ENCODE assay signal across 30 mouse cellular contexts in genomic region chr2:163923113-163923512, GRCm38 (mm10). TPM values are rescaled to one million over a fixed set of nuclear protein-coding genes. Genes with fewer than 3 reads are reported as not detected.
DNase-seq lines count a peak whose midpoint lies in the region; ATAC-seq and TF ChIP-seq lines count a peak whose summit lies in the region.
"Had no signal": no experiment of that assay in that cellular context is flagged by ENCODE, and none has a peak within 500 bp of the region (broad histone marks: within the 10 kb centered on the region; RNA-seq: fewer than 3 reads in every experiment).

No protein-coding gene starts in this region.

- no peak for TF ChIP-seq CTCF in cerebellum, adult 2 months (IDR thresholded peaks at IDR 0.05; ENCODE audit: borderline replicate concordance, insufficient read depth, low read depth, low read length)
- peak; percentile 31 for TF ChIP-seq CTCF in left cerebral cortex, adult 2 months (IDR thresholded peaks at IDR 0.05)

- no peak for ATAC-seq in forebrain, embryonic 12.5 days (ENCODE audit: low FRiP score)
- ATAC-seq: forebrain, embryonic 16.5 days; midbrain, embryonic 13.5 days had no signal

- WGBS in cerebellum, adult 2 months = 81% methylated on average over 9 of the region's 9 CpGs
- 57% methylated on average over 9 of the region's 9 CpGs for WGBS in forebrain, embryonic 12.5 days

- peak; percentile 43 for DNase-seq in cerebellum, adult 9-10 months
- no peak for DNase-seq in cerebellum, adult 2 months
- DNase-seq in left cerebral cortex, adult 2 months (ENCODE audit: extremely low spot score in 1 of 2, low spot score in 2 of 2) = no peak
- no peak for DNase-seq in left cerebral cortex, adult 18-20 months (ENCODE audit: low spot score in 2 of 2)
- DNase-seq in testis, postnatal 10 days (ENCODE audit: low spot score) = peak; percentile 69
- DNase-seq in testis, postnatal 14 days (ENCODE audit: low spot score) = no peak
- DNase-seq in heart, postnatal 25 days (ENCODE audit: low spot score) = no peak
- DNase-seq: cerebellum, adult 11 months; gastrocnemius, postnatal 14 days; heart, adult 18-20 months; heart, postnatal 10 days; kidney, adult 11 months; kidney, postnatal 36 days; layer of hippocampus, adult 9-11 months; lung, adult 18-20 months; right cerebral cortex, adult 18-20 months; right cerebral cortex, postnatal 4 days; thymus, adult 2 months had no signal

- no peak overlapping the region for H3K27ac ChIP-seq in cerebellum, adult 2 months (ENCODE audit: insufficient read depth, low read length)
- no peak overlapping the region for H3K27ac ChIP-seq in left cerebral cortex, adult 2 months
- no peak overlapping the region for H3K27ac ChIP-seq in forebrain, embryonic 12.5 days
- H3K27ac ChIP-seq: embryonic facial prominence, embryonic 10.5 days; kidney, embryonic 15.5 days; midbrain, embryonic 13.5 days; neural tube, embryonic 15.5 days; stomach, embryonic 15.5 days had no signal

- H3K27me3 ChIP-seq in cerebellum, adult 2 months (ENCODE audit: control insufficient read depth, insufficient read depth, low read length) = no peaks in the 10 kb centered on the region
- H3K27me3 ChIP-seq in forebrain, embryonic 12.5 days = peaks cover 43% of the 10 kb centered on the region

- no peak for TF ChIP-seq POLR2A in cerebellum, adult 2 months (IDR thresholded peaks at IDR 0.05; ENCODE audit: borderline replicate concordance, insufficient read depth, low read length)

- H3K36me3 ChIP-seq in forebrain, embryonic 12.5 days (replicated peaks) = no peaks in the 10 kb centered on the region
- H3K36me3 ChIP-seq: embryonic facial prominence, embryonic 10.5 days; heart, embryonic 12.5 days; kidney, embryonic 15.5 days; midbrain, embryonic 13.5 days; neural tube, embryonic 15.5 days; stomach, embryonic 15.5 days had no signal

- H3K9me3 ChIP-seq in forebrain, embryonic 12.5 days = no peaks in the 10 kb centered on the region
- H3K9me3 ChIP-seq: embryonic facial prominence, embryonic 10.5 days; heart, embryonic 12.5 days; kidney, embryonic 15.5 days; midbrain, embryonic 13.5 days; neural tube, embryonic 15.5 days; stomach, embryonic 15.5 days had no signal

- H3K4me1 ChIP-seq in cerebellum, adult 2 months (ENCODE audit: control insufficient read depth, insufficient read depth, low read length) = peaks cover 8% of the 10 kb centered on the region; the same call in 1 of the 2 replicates
- H3K4me1 ChIP-seq in forebrain, embryonic 12.5 days = peaks cover 7% of the 10 kb centered on the region; the same call in 1 of the 2 replicates

- no peak overlapping the region for H3K4me2 ChIP-seq in forebrain, embryonic 12.5 days
- H3K4me2 ChIP-seq: heart, embryonic 12.5 days; kidney, embryonic 15.5 days; liver, embryonic 11.5 days; midbrain, embryonic 13.5 days; neural tube, embryonic 15.5 days; stomach, embryonic 15.5 days had no signal

- no peak overlapping the region for H3K9ac ChIP-seq in forebrain, embryonic 12.5 days
- H3K9ac ChIP-seq: heart, embryonic 12.5 days; kidney, embryonic 15.5 days; midbrain, embryonic 13.5 days; neural tube, embryonic 15.5 days; stomach, embryonic 15.5 days had no signal

- intact Hi-C loops in left cerebral cortex, adult 2 months (cut with DNase I) = no loop called here
- intact Hi-C loops in heart, postnatal 25 days (cut with DNase I) = no loop called here

- H3K4me3 ChIP-seq in cerebellum, adult 2 months (replicated peaks; ENCODE audit: insufficient read depth, low read depth, low read length) = no peak overlapping the region
- H3K4me3 ChIP-seq in left cerebral cortex, adult 2 months = no peak overlapping the region
- H3K4me3 ChIP-seq in forebrain, embryonic 12.5 days (replicated peaks) = no peak overlapping the region
- H3K4me3 ChIP-seq: embryonic facial prominence, embryonic 10.5 days; heart, embryonic 12.5 days; kidney, embryonic 15.5 days; midbrain, embryonic 13.5 days; myocyte; neural tube, embryonic 15.5 days; stomach, embryonic 15.5 days had no signal

RNA-seq across cellular contexts. Expression of gene Rims4, which starts 4.6 kb away (rescaled TPM):
- polyA plus RNA-seq in cerebellum, adult 2 months (2012; rRNA removed) = 30.3 and 35.1 TPM in 2 replicates
- 10 to 100 TPM; 85.4 to 89.5 TPM for total RNA-seq in left cerebral cortex, adult 2 months (2021)
- total RNA-seq in left cerebral cortex, adult 18-20 months (2021) = 10 to 100 TPM; 85.6 TPM
- under 1 TPM; 0.31 to 0.39 TPM for total RNA-seq in heart, postnatal 25 days (2021)
- 3.5 and 4.2 TPM in 2 replicates for polyA plus RNA-seq in forebrain, embryonic 12.5 days (2016; fragmentation: Nextera tagmentation; extraction: Ambion mirVana)
- total RNA-seq: common myeloid progenitor, adult 5-6 weeks; megakaryocyte, adult 5-6 weeks had no signal
- polyA plus RNA-seq: myocyte had no signal

Comparison
In these comparisons a context has a peak if more than half of its experiments do, and no peak if none do; other contexts are left out.
1. DNase-seq: peak in cerebellum, adult 9-10 months (single experiment) and testis, postnatal 10 days (single experiment); none in cerebellum, adult 2 months (0 of 2), left cerebral cortex, adult 2 months (0 of 2), left cerebral cortex, adult 18-20 months (0 of 2), testis, postnatal 14 days (single experiment) and heart, postnatal 25 days (single experiment).
2. RNA of gene Rims4, which starts 4.6 kb away (total RNA-seq): 85.4 to 89.5 TPM in left cerebral cortex, adult 2 months and 85.6 TPM in left cerebral cortex, adult 18-20 months; 0.31 to 0.39 TPM in heart, postnatal 25 days; every median in the first group is over 10 times any median in the second.